Mouse (Mus musculus) erythroblast, embryonic 14.5 days (primary cell): ENCODE data around the gene Gmppb. TPM values are rescaled to one million over a fixed set of nuclear protein-coding genes. Genes with fewer than 3 reads are reported as not detected.
A peak's percentile ranks its signal among the peaks of the same experiment; 100 is the strongest.

Source experiments
- H3K27me3 ChIP-seq: 2 replicates; pipeline ENCODE4 v1.6.1; 2012; ENCODE audit warnings: inconsistent platforms; ENCODE audit not compliant: control insufficient read depth
- H3K36me3 ChIP-seq: 2 replicates; pipeline ENCODE4 v1.6.1; 2012; ENCODE audit warnings: mild to moderate bottlenecking, inconsistent platforms; ENCODE audit not compliant: control insufficient read depth
- H3K4me1 ChIP-seq: 2 replicates; pipeline ENCODE4 v1.6.1; 2012; ENCODE audit warnings: inconsistent platforms; ENCODE audit not compliant: control insufficient read depth
- H3K4me3 ChIP-seq: replicated peaks from 2 replicates; pipeline ENCODE3; 2012; ENCODE audit warnings: moderate library complexity, mild to moderate bottlenecking, inconsistent platforms
- H3K9me3 ChIP-seq: 2 replicates; pipeline ENCODE4 v1.6.1; 2012; ENCODE audit warnings: low read length, inconsistent platforms, mixed read lengths; ENCODE audit not compliant: control insufficient read depth
- GATA1 ChIP-seq: IDR thresholded peaks from 2 replicates; pipeline ENCODE4 v1.6.1; 2012; ENCODE audit warnings: low read length, inconsistent platforms, mixed read lengths
- TAL1 ChIP-seq: IDR thresholded peaks from 3 replicates; pipeline ENCODE4 v1.6.1; 2012; ENCODE audit warnings: low read length, inconsistent platforms, mixed read lengths
- polyA plus RNA-seq: library from polyadenylated mRNA; stranded (reverse); fragments of >175 nt; gene quantifications from 2 replicates; pipeline ENCODE4 v1.2.3, GENCODE M21; 2012

The Gmppb gene
- polyA plus RNA-seq, 1 experiment, result 0.61 TPM

DNA sequence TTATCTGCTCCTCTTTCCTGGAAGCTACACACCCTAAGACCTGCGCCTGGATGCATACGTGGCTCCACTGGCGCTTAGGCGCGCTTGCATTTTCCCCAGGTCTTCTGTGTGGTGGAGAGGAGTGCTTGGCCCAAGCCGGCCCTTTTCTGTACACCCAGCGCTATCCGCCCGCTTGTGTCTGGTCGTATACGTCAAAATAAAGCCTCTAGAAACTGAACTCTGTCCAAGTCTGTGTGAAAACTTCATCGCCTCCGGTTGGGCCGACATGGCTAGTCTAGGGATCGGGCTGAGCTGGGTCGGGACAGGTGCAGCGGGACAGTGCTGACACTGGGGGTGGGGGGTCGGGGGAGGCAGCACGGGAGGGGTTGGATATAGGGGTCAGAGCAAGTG lies 481 bp upstream of the Gmppb start:
- TF ChIP-seq GATA1 (no peak), TAL1 (no peak)
- Histone ChIP-seq H3K4me1 (peaks cover 81% of the 10 kb centered on the region), H3K27me3 (no peaks in the 10 kb centered on the region), H3K4me3 (peak overlapping the region; percentile 73), H3K36me3 (peaks cover 84% of the 10 kb centered on the region), H3K9me3 (no peaks in the 10 kb centered on the region)

DNA sequence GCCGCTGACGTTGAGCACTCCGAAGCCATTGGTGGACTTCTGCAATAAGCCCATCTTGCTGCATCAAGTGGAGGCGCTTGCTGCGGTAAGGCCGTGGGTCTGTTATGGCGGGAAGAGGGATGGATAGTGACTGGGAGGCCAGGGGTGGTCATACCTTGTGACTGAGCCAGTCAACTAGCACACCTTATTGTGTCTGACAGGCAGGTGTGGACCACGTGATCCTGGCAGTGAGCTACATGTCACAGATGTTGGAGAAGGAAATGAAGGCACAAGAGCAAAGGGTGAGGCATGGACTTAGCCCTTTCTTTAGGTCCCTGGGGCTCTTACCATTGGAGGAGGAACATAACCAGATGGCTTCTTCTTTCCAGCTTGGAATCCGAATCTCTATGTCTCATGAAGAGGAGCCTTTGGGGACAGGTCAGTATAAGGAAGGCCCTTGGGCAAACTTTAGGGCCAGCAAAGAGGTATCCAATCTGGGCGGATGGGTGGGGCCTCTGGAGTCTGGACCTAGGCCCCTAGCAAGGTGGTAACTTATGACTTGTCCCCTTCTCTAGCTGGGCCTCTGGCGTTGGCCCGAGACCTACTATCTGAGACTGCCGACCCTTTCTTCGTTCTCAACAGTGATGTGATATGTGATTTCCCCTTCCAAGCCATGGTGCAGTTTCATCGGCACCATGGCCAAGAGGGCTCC lies 664 bp downstream of the Gmppb start:
- H3K4me3 ChIP-seq, result peak overlapping the region; percentile 73
- peaks cover 86% of the 10 kb centered on the region for H3K36me3 ChIP-seq
- no peak for TF ChIP-seq GATA1
- TF ChIP-seq TAL1, result no peak
- H3K9me3 ChIP-seq, result no peaks in the 10 kb centered on the region
- no peaks in the 10 kb centered on the region for H3K27me3 ChIP-seq
- peaks cover 89% of the 10 kb centered on the region for H3K4me1 ChIP-seq

DNA sequence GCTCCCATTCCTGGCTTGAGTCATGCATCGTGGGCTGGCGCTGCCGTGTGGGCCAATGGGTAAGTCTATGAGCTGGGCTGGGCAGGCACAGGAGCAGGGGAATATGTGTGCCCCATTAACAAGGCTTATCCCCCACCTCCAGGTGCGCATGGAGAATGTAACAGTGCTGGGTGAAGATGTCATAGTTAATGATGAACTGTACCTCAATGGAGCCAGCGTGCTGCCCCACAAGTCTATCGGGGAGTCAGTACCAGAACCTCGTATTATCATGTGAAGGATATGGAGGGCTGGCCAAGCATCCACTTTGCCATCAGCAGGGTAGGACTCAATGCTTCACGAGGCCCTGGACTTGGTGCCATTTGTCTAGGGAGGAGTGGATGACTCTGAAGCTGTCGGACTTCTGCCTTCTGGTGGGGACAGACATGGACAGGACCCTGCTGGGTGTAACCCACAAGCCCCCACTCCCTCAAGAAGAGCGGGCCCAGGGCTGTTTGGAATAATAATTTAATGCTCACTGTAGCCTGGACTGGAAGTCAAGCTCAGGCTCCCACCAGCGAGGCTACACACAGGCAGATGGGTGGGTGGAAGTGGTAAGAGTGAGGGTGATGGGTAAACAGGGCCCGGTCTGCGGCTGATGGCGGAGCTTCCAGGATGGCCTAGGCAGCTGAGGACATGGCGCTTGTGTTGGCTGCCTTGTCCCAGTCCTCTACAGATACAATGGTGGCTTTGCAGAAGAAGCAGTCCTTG lies 2.3 kb downstream of the Gmppb start:
- H3K4me1 ChIP-seq, result peaks cover 78% of the 10 kb centered on the region

DNA sequence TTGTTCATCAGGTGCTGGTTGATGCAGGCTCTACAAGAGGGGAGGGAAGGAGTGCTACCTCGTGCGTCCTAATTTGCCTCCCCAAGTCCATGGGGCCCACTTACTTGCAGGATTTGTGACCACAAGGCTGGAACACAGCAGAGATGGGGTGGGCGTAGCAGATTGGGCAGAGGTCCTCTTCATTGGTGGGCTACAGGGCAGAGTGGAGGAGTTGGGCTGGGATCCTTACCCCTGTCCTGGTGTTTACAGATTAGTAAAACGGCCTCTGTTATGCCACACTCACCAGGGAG lies 2.8 kb downstream of the Gmppb start:
- no peak for TF ChIP-seq TAL1
- TF ChIP-seq GATA1, result no peak
- no peaks in the 10 kb centered on the region for H3K27me3 ChIP-seq
- no peak overlapping the region for H3K4me3 ChIP-seq
- no peaks in the 10 kb centered on the region for H3K9me3 ChIP-seq
- H3K4me1 ChIP-seq, result peaks cover 73% of the 10 kb centered on the region
- H3K36me3 ChIP-seq, result peaks cover 86% of the 10 kb centered on the region

More for the DNA sequence above, 2.3 kb downstream of the Gmppb start:
- H3K36me3 ChIP-seq, result peaks cover 86% of the 10 kb centered on the region
- H3K9me3 ChIP-seq, result no peaks in the 10 kb centered on the region
- no peak overlapping the region for H3K4me3 ChIP-seq
- TF ChIP-seq GATA1, result no peak
- H3K27me3 ChIP-seq, result no peaks in the 10 kb centered on the region

DNA sequence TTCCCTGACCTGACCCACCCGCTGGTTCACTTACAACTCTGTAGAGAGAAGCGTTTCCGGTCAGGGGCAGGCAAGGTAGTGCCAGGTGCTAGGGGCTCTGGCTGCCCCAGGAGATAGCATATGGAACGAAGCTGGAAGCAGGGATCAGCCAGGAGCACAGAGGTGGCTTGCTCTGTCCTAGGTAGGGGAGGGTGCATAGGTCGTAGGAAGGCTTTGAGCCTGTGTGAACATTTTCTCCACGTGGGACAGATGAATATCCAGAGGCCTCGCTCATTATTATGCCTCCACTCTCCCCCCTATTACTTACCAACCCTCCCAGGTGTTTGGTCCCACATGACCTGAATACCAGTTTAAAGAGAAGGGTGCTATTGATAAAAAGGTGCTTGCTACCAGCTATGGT lies 3.4 kb downstream of the Gmppb start:
- Histone ChIP-seq H3K4me1 (peaks cover 67% of the 10 kb centered on the region), H3K4me3 (no peak overlapping the region), H3K9me3 (no peaks in the 10 kb centered on the region), H3K27me3 (no peaks in the 10 kb centered on the region), H3K36me3 (peaks cover 86% of the 10 kb centered on the region)
- TF ChIP-seq TAL1 (no peak), GATA1 (no peak)

DNA sequence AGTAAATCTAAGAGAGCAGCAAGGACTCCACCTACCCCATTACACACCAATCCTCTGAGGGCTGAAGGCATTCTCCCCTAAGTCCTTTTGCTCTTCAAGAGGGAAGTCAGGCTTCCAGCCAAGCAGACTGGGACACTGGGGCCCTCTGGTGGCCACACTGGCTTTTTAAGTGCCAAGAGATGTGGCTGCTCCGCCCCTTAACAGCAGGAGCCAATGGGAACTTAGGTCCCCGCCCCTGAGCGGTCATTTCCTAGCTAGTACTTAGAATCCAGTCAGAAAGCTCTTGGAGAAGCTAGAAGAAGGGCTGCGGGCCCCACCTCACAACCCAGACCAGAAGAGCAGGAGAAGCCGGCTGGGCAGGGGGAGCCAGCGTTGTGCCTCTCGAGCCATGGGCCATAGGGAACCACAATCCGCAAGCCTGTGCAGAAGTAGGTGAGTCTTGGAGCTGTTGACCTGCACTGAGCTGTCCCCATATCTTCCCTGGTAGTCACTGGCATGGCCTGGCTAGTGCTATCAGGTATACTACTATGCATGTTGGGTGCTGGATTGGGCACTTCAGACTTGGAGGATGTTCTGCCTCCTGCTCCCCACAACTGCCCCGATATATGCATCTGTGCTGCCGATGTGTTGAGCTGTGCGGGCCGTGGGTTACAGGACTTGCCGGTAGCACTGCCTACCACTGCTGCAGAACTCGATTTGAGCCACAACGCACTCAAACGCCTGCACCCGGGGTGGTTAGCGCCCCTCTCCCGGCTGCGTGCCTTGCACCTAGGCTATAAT lies 4.0 kb downstream of the Gmppb start, which contains the start of gene Amigo3:
TSS of gene Amigo3 (plus strand) at position 275 of the 780 bp plus-strand sequence.
- no peak for TF ChIP-seq TAL1
- no peak for TF ChIP-seq GATA1
- no peaks in the 10 kb centered on the region for H3K27me3 ChIP-seq
- peaks cover 86% of the 10 kb centered on the region for H3K36me3 ChIP-seq
- H3K4me3 ChIP-seq, result peak within 1 kb of the TSS; percentile 3
- peaks cover 61% of the 10 kb centered on the region for H3K4me1 ChIP-seq
- H3K9me3 ChIP-seq, result no peaks in the 10 kb centered on the region

DNA sequence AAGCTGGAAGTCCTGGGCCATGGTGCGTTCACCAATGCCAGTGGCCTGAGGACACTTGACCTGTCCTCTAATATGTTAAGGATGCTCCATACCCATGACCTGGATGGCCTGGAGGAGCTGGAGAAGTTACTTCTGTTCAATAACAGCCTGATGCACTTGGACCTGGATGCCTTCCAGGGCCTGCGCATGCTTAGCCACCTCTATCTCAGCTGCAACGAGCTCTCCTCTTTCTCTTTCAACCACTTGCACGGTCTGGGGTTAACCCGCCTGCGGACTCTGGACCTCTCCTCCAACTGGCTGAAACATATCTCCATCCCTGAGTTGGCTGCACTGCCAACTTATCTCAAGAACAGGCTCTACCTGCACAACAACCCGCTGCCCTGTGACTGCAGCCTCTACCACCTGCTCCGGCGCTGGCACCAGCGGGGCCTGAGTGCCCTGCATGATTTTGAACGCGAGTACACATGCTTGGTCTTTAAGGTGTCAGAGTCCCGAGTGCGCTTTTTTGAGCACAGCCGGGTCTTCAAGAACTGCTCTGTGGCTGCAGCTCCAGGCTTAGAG lies 4.7 kb downstream of the Gmppb start:
- Histone ChIP-seq H3K27me3 (no peaks in the 10 kb centered on the region), H3K4me3 (no peak overlapping the region), H3K9me3 (no peaks in the 10 kb centered on the region), H3K36me3 (peaks cover 92% of the 10 kb centered on the region), H3K4me1 (peaks cover 54% of the 10 kb centered on the region)
- TF ChIP-seq GATA1 (no peak), TAL1 (no peak)

DNA sequence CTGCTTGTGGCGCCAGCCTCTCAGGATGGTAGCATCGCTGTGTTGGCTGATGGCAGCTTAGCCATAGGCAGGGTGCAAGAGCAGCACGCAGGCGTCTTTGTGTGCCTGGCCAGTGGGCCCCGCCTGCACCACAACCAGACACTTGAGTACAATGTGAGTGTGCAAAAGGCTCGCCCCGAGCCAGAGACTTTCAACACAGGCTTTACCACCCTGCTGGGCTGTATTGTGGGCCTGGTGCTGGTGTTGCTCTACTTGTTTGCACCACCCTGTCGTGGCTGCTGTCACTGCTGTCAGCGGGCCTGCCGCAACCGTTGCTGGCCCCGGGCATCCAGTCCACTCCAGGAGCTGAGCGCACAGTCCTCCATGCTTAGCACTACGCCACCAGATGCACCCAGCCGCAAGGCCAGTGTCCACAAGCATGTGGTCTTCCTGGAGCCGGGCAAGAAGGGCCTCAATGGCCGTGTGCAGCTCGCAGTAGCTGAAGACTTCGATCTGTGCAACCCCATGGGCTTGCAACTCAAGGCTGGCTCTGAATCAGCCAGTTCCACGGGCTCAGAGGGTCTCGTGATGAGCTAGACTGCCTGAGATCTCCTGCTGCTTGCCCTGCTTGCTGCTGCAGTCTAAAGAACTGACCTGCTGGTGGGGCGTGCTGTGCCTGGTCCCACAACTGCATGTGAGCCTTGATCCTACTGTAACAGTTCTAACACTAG lies 5.4 kb downstream of the Gmppb start:
- TF ChIP-seq GATA1 (no peak), TAL1 (no peak)
- H3K4me1 ChIP-seq, result peaks cover 51% of the 10 kb centered on the region
- no peak overlapping the region for H3K4me3 ChIP-seq
- no peaks in the 10 kb centered on the region for H3K9me3 ChIP-seq
- H3K27me3 ChIP-seq, result no peaks in the 10 kb centered on the region
- H3K36me3 ChIP-seq, result peaks cover 99% of the 10 kb centered on the region
